ENCODE assay signal across 9 mouse cellular contexts in the genomic region with DNA sequence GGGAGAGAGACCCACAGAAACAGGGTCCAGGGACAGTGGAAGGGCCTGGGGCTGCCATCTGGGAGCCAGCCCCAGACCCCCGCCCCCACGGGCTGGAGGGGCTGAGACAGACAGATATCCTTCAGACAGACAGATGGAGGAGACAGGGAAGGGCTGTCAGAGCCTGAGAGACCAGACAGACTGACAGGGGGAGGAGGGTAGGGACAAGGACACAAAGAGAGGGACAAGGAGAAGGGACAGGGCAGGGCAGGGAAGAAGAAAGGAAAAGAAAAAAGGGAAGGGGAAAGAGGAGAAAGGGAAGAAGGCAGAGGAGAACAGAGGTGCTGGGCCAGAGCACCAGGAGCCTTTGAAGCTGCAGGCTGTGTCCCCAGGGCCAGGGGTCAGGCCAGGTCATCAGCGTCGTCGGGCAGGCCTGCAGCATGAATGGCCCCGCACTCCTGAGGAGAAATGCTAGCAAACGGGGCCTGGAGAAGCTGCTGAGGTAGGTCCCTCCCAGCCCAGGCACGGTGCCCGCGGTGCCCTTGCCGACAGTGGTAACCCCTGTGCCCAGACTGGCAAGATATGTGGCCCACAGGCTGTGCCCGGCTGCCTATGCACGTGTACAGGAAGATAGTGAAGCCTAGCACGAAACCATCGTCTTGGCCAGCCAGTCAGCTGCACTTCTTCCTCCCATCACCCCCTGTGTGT. TPM values are rescaled to one million over a fixed set of nuclear protein-coding genes. Genes with fewer than 3 reads are reported as not detected.
DNase-seq lines count a peak whose midpoint lies in the region; ATAC-seq and TF ChIP-seq lines count a peak whose summit lies in the region.
"Had no signal": no experiment of that assay in that cellular context is flagged by ENCODE, and none has a peak within 500 bp of the region (broad histone marks: within the 10 kb centered on the region; RNA-seq: fewer than 3 reads in every experiment).

No protein-coding gene starts in this region.

- peak overlapping the region; percentile 49 for H3K4me2 ChIP-seq in kidney, postnatal 0 days (ENCODE audit: low read length)
- peak overlapping the region; percentile 45 for H3K4me2 ChIP-seq in heart, embryonic 15.5 days
- no peak overlapping the region for H3K4me2 ChIP-seq in midbrain, embryonic 13.5 days (replicated peaks)

- H3K9me3 ChIP-seq in kidney, postnatal 0 days (replicated peaks; ENCODE audit: low read length) = no peaks in the 10 kb centered on the region
- H3K9me3 ChIP-seq in heart, embryonic 15.5 days (replicated peaks) = no peaks in the 10 kb centered on the region
- no peaks in the 10 kb centered on the region for H3K9me3 ChIP-seq in midbrain, embryonic 13.5 days

- DNase-seq in kidney, postnatal 0 days (ENCODE audit: low spot score) = peak; percentile 47
- no peak for DNase-seq in kidney, adult 11 months
- peak; percentile 48 for DNase-seq in embryo, embryonic 11 days
- DNase-seq in frontal cortex, postnatal 14 days (ENCODE audit: low spot score in 2 of 2) = no peak
- no peak for DNase-seq in kidney, postnatal 25 days
- no peak for DNase-seq in layer of hippocampus, adult 2 months (ENCODE audit: low spot score in 2 of 2)

- H3K27me3 ChIP-seq in kidney, postnatal 0 days (ENCODE audit: insufficient read depth, low read length) = no peaks in the 10 kb centered on the region
- no peaks in the 10 kb centered on the region for H3K27me3 ChIP-seq in heart, embryonic 15.5 days
- H3K27me3 ChIP-seq in midbrain, embryonic 13.5 days = no peaks in the 10 kb centered on the region
- H3K27me3 ChIP-seq: Patski had no signal

- peak overlapping the region; percentile 19; the same call in 1 of the 2 replicates for H3K4me3 ChIP-seq in kidney, postnatal 0 days (replicated peaks; ENCODE audit: low read depth, low read length)
- H3K4me3 ChIP-seq in heart, embryonic 15.5 days = peak overlapping the region; percentile 29; the same call in 1 of the 2 replicates
- no peak overlapping the region for H3K4me3 ChIP-seq in midbrain, embryonic 13.5 days (replicated peaks)
- no peak overlapping the region for H3K4me3 ChIP-seq in layer of hippocampus, adult 2 months

- H3K9ac ChIP-seq in kidney, postnatal 0 days (ENCODE audit: low read depth, low read length) = peak overlapping the region; percentile 60
- H3K9ac ChIP-seq in heart, embryonic 15.5 days = peak overlapping the region; percentile 46
- no peak overlapping the region; the same call in 1 of the 2 replicates for H3K9ac ChIP-seq in midbrain, embryonic 13.5 days (replicated peaks)

- TF ChIP-seq CTCF in kidney, postnatal 0 days (IDR thresholded peaks at IDR 0.05; ENCODE audit: low read depth) = no peak
- no peak for TF ChIP-seq CTCF in layer of hippocampus, adult 2 months (conservative IDR thresholded peaks at IDR 0.05)

- H3K4me1 ChIP-seq in kidney, postnatal 0 days (replicated peaks; ENCODE audit: insufficient read depth, low read length) = peaks cover 22% of the 10 kb centered on the region
- peaks cover 58% of the 10 kb centered on the region for H3K4me1 ChIP-seq in heart, embryonic 15.5 days (replicated peaks)
- peaks cover 20% of the 10 kb centered on the region for H3K4me1 ChIP-seq in midbrain, embryonic 13.5 days (replicated peaks)

- peak overlapping the region; percentile 90 for H3K27ac ChIP-seq in kidney, postnatal 0 days
- H3K27ac ChIP-seq in heart, embryonic 15.5 days = peak overlapping the region; percentile 96
- H3K27ac ChIP-seq in midbrain, embryonic 13.5 days = no peak overlapping the region
- no peak overlapping the region for H3K27ac ChIP-seq in layer of hippocampus, adult 2 months

- WGBS in kidney, postnatal 0 days = 23% methylated on average over 15 of the region's 15 CpGs
- 44% methylated on average over 15 of the region's 15 CpGs for WGBS in heart, embryonic 15.5 days
- WGBS in midbrain, embryonic 13.5 days = 37% methylated on average over 15 of the region's 15 CpGs

- peak; percentile 8 for ATAC-seq in kidney, postnatal 0 days (replicated peaks; ENCODE audit: low FRiP score, low read depth)
- ATAC-seq in heart, embryonic 15.5 days (replicated peaks; ENCODE audit: insufficient number of reproducible peaks, insufficient read depth, low FRiP score, low read depth) = no peak
- ATAC-seq in midbrain, embryonic 13.5 days = peak; percentile 41

- no peaks in the 10 kb centered on the region for H3K36me3 ChIP-seq in kidney, postnatal 0 days (ENCODE audit: insufficient read depth, low read length)
- H3K36me3 ChIP-seq in heart, embryonic 15.5 days = no peaks in the 10 kb centered on the region
- no peaks in the 10 kb centered on the region for H3K36me3 ChIP-seq in midbrain, embryonic 13.5 days

RNA-seq across cellular contexts. Expression of a gene that starts 11.4 kb away (rescaled TPM):
- polyA plus RNA-seq in kidney, postnatal 0 days (2015; fragmentation: Nextera tagmentation; extraction: Ambion mirVana) = 161 and 165 TPM in 2 replicates
- 49.6 and 83.5 TPM in 2 replicates for polyA plus RNA-seq in heart, embryonic 15.5 days (2015; fragmentation: Nextera tagmentation; extraction: Ambion mirVana)
- polyA plus RNA-seq in midbrain, embryonic 13.5 days (2015; fragmentation: Nextera tagmentation; extraction: Ambion mirVana) = 6.5 and 6.9 TPM in 2 replicates
- total RNA-seq in layer of hippocampus, adult 2 months (2021) = 1 to 10 TPM; 1.4 to 1.7 TPM

RNA-seq across cellular contexts. Expression of a gene that starts 26.6 kb away (rescaled TPM):
- polyA plus RNA-seq in kidney, postnatal 0 days (2015; fragmentation: Nextera tagmentation; extraction: Ambion mirVana) = 3.4 TPM in 2 replicates
- polyA plus RNA-seq in heart, embryonic 15.5 days (2015; fragmentation: Nextera tagmentation; extraction: Ambion mirVana) = 4.6 and 4.8 TPM in 2 replicates
- polyA plus RNA-seq in midbrain, embryonic 13.5 days (2015; fragmentation: Nextera tagmentation; extraction: Ambion mirVana) = 0.68 and 1.0 TPM in 2 replicates
- total RNA-seq in layer of hippocampus, adult 2 months (2021) = not detected

RNA-seq across cellular contexts. Expression of a gene that starts 30.4 kb away (rescaled TPM):
- polyA plus RNA-seq in kidney, postnatal 0 days (2015; fragmentation: Nextera tagmentation; extraction: Ambion mirVana) = 2.2 and 3.0 TPM in 2 replicates
- polyA plus RNA-seq in heart, embryonic 15.5 days (2015; fragmentation: Nextera tagmentation; extraction: Ambion mirVana) = 16.8 and 16.9 TPM in 2 replicates
- 0.59 and 0.75 TPM in 2 replicates for polyA plus RNA-seq in midbrain, embryonic 13.5 days (2015; fragmentation: Nextera tagmentation; extraction: Ambion mirVana)
- total RNA-seq in layer of hippocampus, adult 2 months (2021) = not detected

RNA-seq across cellular contexts. Expression of a gene that starts 37.4 kb away (rescaled TPM):
- polyA plus RNA-seq in kidney, postnatal 0 days (2015; fragmentation: Nextera tagmentation; extraction: Ambion mirVana) = 2.5 and 4.8 TPM in 2 replicates
- polyA plus RNA-seq in heart, embryonic 15.5 days (2015; fragmentation: Nextera tagmentation; extraction: Ambion mirVana) = 0.48 and 1.7 TPM in 2 replicates
- not detected in 2 replicates for polyA plus RNA-seq in midbrain, embryonic 13.5 days (2015; fragmentation: Nextera tagmentation; extraction: Ambion mirVana)
- total RNA-seq in layer of hippocampus, adult 2 months (2021) = not detected

Comparison
In these comparisons a context has a peak if more than half of its experiments do, and no peak if none do; other contexts are left out.
1. DNase-seq: peak in kidney, postnatal 0 days (single experiment) and embryo, embryonic 11 days (single experiment); none in kidney, adult 11 months (single experiment), frontal cortex, postnatal 14 days (0 of 2), kidney, postnatal 25 days (0 of 2) and layer of hippocampus, adult 2 months (0 of 2).
2. H3K27ac ChIP-seq: peak in kidney, postnatal 0 days (single experiment) and heart, embryonic 15.5 days (single experiment); none in midbrain, embryonic 13.5 days (single experiment) and layer of hippocampus, adult 2 months (single experiment).
3. H3K4me3 ChIP-seq: peak in kidney, postnatal 0 days (single experiment) and heart, embryonic 15.5 days (single experiment); none in midbrain, embryonic 13.5 days (single experiment) and layer of hippocampus, adult 2 months (single experiment).